Mouse (Mus musculus): Measurements from ENCODE around the gene Clec10a. TPM values are rescaled to one million over a fixed set of nuclear protein-coding genes. Genes with fewer than 3 reads are reported as not detected.
"Not testable (repeated sequence)": the region's sequence is repeated elsewhere in the genome, so short reads cannot be mapped to it uniquely, and the experiment has no call there.

Clec10a gene
- polyA plus RNA-seq, 1 experiment from 2014 or later: 1.2 TPM

DNA sequence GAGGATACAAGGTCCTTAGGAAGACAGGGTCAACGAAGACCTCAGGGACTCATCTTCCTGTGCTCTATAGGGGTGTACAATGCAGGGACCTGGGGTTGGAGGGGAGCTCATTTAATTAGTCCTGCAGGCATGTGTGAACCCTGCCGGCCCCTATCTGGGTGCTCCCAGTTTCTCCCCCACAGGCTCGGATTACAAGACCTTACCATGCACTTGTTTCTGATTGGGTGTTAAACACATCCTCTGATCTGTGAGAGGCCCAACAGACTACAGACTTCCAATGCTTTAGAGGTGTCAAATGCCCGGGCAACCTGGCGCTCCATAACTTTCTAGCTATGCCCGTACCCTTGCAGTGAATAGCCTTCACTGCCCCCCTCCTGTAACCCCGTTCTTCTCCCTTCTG, 12.1 kb downstream of the Clec10a start:
- ATAC-seq (ENCODE audit: insufficient read depth, low FRiP score, low read depth): no peak
- Histone ChIP-seq H3K9ac (no peak overlapping the region), H3K4me1 (no peaks in the 10 kb centered on the region), H3K9me3 (no peaks in the 10 kb centered on the region), H3K36me3 (no peaks in the 10 kb centered on the region), H3K4me2 (no peak overlapping the region), H3K27me3 (replicated peaks) (no peaks in the 10 kb centered on the region), H3K27ac (no peak overlapping the region), H3K4me3 (replicated peaks) (no peak overlapping the region)
- WGBS: 46% methylated on average over 7 of the region's 7 CpGs

DNA sequence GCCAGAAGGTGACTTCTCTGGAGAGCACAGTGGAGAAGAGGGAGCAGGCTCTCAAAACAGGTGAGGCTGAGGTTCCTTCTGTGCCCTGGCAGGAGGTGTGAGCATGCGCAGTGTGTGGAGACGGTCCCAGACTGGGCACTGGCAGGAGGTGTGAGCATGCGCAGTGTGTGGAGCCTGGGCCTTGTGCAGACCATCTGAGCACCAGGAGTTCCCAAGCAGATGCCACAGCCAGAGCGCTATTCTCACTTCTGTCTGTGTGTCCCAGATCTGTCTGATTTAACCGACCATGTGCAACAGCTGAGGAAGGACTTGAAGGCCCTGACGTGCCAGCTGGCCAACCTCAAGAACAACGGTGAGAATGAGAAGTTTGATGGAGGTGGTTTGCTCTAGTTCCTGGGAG, 13.5 kb downstream of the Clec10a start:
- H3K27ac ChIP-seq; ATAC-seq (ENCODE audit: insufficient read depth, low FRiP score, low read depth); H3K36me3 ChIP-seq; H3K4me1 ChIP-seq; H3K27me3 ChIP-seq (replicated peaks); H3K4me2 ChIP-seq; H3K9ac ChIP-seq; H3K4me3 ChIP-seq (replicated peaks); H3K9me3 ChIP-seq: not testable (repeated sequence)
- WGBS: 83% methylated on average over 7 of the region's 7 CpGs

DNA sequence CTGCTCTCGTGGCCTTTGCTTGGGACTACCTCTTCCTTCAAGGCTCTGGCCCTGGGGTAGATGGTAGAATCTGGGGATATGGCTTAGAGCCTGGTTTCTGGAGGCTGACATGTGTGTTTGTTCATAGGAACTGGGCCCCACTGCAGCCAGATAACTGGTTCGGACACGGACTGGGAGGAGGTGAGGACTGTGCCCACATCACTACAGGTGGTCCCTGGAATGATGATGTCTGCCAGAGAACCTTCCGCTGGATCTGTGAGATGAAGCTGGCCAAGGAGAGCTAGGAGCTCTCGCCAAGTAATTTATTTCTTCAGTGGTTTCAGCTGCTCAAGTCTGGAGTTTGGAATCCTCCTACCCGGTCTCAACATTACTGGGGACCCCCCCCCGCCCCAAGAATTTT, 14.3 kb downstream of the Clec10a start:
- no peak overlapping the region for H3K9ac ChIP-seq
- no peak for ATAC-seq (ENCODE audit: insufficient read depth, low FRiP score, low read depth)
- 68% methylated on average over 7 of the region's 7 CpGs for WGBS

DNA sequence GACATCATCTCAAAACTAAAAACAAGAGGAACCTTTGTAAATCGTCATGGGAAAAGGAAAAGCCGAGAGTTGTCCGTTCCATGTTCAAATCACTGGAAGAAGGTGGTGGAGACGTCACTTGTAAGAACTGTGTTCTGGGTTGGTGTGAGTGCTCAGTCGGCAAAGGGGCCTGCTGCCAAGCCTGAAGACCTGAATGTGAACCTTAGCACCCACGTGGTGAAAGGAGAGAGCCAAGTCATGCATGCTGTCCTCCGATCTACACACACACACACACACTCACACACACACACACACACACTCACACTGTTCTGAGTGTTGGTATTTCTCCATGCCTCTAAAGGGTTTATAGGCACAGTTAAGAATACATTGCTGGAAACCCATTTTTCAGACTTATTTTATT, 15.2 kb downstream of the Clec10a start:
- Histone ChIP-seq H3K4me2 (no peak overlapping the region), H3K36me3 (no peaks in the 10 kb centered on the region), H3K9ac (no peak overlapping the region), H3K9me3 (no peaks in the 10 kb centered on the region), H3K27me3 (replicated peaks) (no peaks in the 10 kb centered on the region), H3K27ac (no peak overlapping the region), H3K4me3 (replicated peaks) (no peak overlapping the region), H3K4me1 (no peaks in the 10 kb centered on the region)
- WGBS: 72% methylated on average over 7 of the region's 7 CpGs
- ATAC-seq (ENCODE audit: insufficient read depth, low FRiP score, low read depth): no peak

More for the DNA sequence above, 14.3 kb downstream of the Clec10a start:
- H3K9me3 ChIP-seq: no peaks in the 10 kb centered on the region
- H3K36me3 ChIP-seq: no peaks in the 10 kb centered on the region
- no peak overlapping the region for H3K27ac ChIP-seq
- no peak overlapping the region for H3K4me2 ChIP-seq
- H3K4me3 ChIP-seq (replicated peaks): no peak overlapping the region
- no peaks in the 10 kb centered on the region for H3K27me3 ChIP-seq (replicated peaks)
- H3K4me1 ChIP-seq: no peaks in the 10 kb centered on the region

GRCm38 (mm10) chr11:70171847-70172246, 15.8 kb downstream of the Clec10a start:
- H3K4me1 ChIP-seq: no peaks in the 10 kb centered on the region
- H3K9me3 ChIP-seq: no peaks in the 10 kb centered on the region
- H3K4me3 ChIP-seq (replicated peaks): no peak overlapping the region
- ATAC-seq (ENCODE audit: insufficient read depth, low FRiP score, low read depth): no peak
- H3K4me2 ChIP-seq: no peak overlapping the region
- 47% methylated on average over 3 of the region's 3 CpGs for WGBS
- H3K27me3 ChIP-seq (replicated peaks): no peaks in the 10 kb centered on the region
- H3K27ac ChIP-seq: no peak overlapping the region
- no peak overlapping the region for H3K9ac ChIP-seq
- H3K36me3 ChIP-seq: no peaks in the 10 kb centered on the region

DNA sequence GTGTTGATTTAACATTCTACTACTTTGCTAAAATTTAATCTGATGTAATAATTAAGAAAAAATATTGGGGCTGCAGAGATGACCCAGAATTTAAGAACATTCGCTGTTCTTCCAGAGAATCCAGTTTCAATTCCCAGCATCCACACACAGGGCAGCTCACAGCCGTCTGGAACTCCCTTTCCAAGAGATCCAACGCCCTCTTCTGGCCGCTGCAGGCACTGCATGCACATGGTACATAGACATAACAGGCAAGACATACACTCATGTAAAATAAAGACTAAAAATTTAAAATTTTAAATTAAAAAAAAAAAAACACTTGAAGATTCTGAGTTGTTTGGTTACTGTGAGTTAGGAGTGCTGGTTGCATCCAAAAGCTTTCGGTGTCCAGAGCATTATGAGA, 16.3 kb downstream of the Clec10a start:
- no peaks in the 10 kb centered on the region for H3K9me3 ChIP-seq
- H3K4me3 ChIP-seq (replicated peaks): no peak overlapping the region
- no peak overlapping the region for H3K27ac ChIP-seq
- H3K36me3 ChIP-seq: no peaks in the 10 kb centered on the region
- WGBS: 52% methylated on average over 5 of the region's 5 CpGs
- ATAC-seq (ENCODE audit: insufficient read depth, low FRiP score, low read depth): no peak
- no peak overlapping the region for H3K9ac ChIP-seq
- H3K27me3 ChIP-seq (replicated peaks): no peaks in the 10 kb centered on the region
- no peaks in the 10 kb centered on the region for H3K4me1 ChIP-seq
- no peak overlapping the region for H3K4me2 ChIP-seq

- 70% methylated on average over 4 of the region's 4 CpGs for WGBS
- no peak for ATAC-seq (ENCODE audit: insufficient read depth, low FRiP score, low read depth)
- Histone ChIP-seq H3K4me2 (no peak overlapping the region), H3K9ac (no peak overlapping the region), H3K27ac (no peak overlapping the region), H3K9me3 (no peaks in the 10 kb centered on the region), H3K4me3 (replicated peaks) (no peak overlapping the region), H3K36me3 (no peaks in the 10 kb centered on the region), H3K27me3 (replicated peaks) (no peaks in the 10 kb centered on the region), H3K4me1 (no peaks in the 10 kb centered on the region)
These were observed 18.5 kb downstream of the Clec10a start for GRCm38 (mm10) chr11:70174491-70174890.

- Histone ChIP-seq H3K9me3 (no peaks in the 10 kb centered on the region), H3K27ac (no peak overlapping the region), H3K27me3 (replicated peaks) (no peaks in the 10 kb centered on the region), H3K4me3 (replicated peaks) (no peak overlapping the region), H3K4me1 (no peaks in the 10 kb centered on the region), H3K9ac (no peak overlapping the region), H3K4me2 (no peak overlapping the region), H3K36me3 (no peaks in the 10 kb centered on the region)
- 68% methylated on average over 8 of the region's 8 CpGs for WGBS
- no peak for ATAC-seq (ENCODE audit: insufficient read depth, low FRiP score, low read depth)
These were observed 21.6 kb downstream of the Clec10a start for GRCm38 (mm10) chr11:70177647-70178046.

- WGBS: 83% methylated on average over 11 of the region's 11 CpGs
- no peaks in the 10 kb centered on the region for H3K36me3 ChIP-seq
- no peak overlapping the region for H3K27ac ChIP-seq
- no peak overlapping the region for H3K4me3 ChIP-seq (replicated peaks)
- no peaks in the 10 kb centered on the region for H3K9me3 ChIP-seq
- H3K9ac ChIP-seq: no peak overlapping the region
- ATAC-seq (ENCODE audit: insufficient read depth, low FRiP score, low read depth): no peak
- H3K4me1 ChIP-seq: no peaks in the 10 kb centered on the region
- H3K27me3 ChIP-seq (replicated peaks): no peaks in the 10 kb centered on the region
- H3K4me2 ChIP-seq: no peak overlapping the region
These were observed 22.3 kb downstream of the Clec10a start for GRCm38 (mm10) chr11:70178311-70178710.

- no peaks in the 10 kb centered on the region for H3K27me3 ChIP-seq (replicated peaks)
- H3K4me3 ChIP-seq (replicated peaks): no peak overlapping the region
- no peaks in the 10 kb centered on the region for H3K4me1 ChIP-seq
- H3K36me3 ChIP-seq: no peaks in the 10 kb centered on the region
- ATAC-seq (ENCODE audit: insufficient read depth, low FRiP score, low read depth): no peak
- no peaks in the 10 kb centered on the region for H3K9me3 ChIP-seq
- WGBS: 73% methylated on average over 11 of the region's 11 CpGs
- no peak overlapping the region for H3K27ac ChIP-seq
- H3K9ac ChIP-seq: no peak overlapping the region
- H3K4me2 ChIP-seq: no peak overlapping the region
These were observed 22.8 kb downstream of the Clec10a start for GRCm38 (mm10) chr11:70178756-70179155.

- H3K4me1 ChIP-seq: no peaks in the 10 kb centered on the region
- no peak overlapping the region for H3K4me2 ChIP-seq
- ATAC-seq (ENCODE audit: insufficient read depth, low FRiP score, low read depth): no peak
- H3K27me3 ChIP-seq (replicated peaks): no peaks in the 10 kb centered on the region
- no peak overlapping the region for H3K9ac ChIP-seq
- H3K27ac ChIP-seq: no peak overlapping the region
- no peaks in the 10 kb centered on the region for H3K36me3 ChIP-seq
- no peak overlapping the region for H3K4me3 ChIP-seq (replicated peaks)
- no peaks in the 10 kb centered on the region for H3K9me3 ChIP-seq
- 35% methylated on average over 14 of the region's 14 CpGs for WGBS
These were observed 23.4 kb downstream of the Clec10a start for GRCm38 (mm10) chr11:70179401-70179800.

DNA sequence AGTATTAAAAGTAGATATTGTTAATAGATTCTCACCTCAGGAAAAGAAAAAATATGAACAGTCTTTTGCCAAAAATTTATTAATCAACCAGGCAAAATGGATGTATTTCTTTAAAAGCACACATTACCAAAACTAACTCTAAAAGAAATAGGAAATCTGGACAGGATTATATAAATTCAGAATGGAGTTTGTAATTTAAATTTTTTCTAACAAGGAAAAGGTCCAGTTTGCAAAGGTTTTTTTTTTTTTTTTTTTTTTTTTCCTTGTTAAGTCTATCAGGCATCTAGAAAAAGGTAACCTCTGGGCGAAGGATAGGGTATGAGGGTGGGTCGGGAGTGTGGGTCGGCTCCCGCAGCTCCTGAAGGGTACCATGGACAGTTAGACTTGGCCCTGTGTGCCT, 24.5 kb downstream of the Clec10a start:
- WGBS: 85% methylated on average over 4 of the region's 4 CpGs
- Histone ChIP-seq H3K4me3 (replicated peaks) (no peak overlapping the region), H3K4me2 (no peak overlapping the region), H3K27ac (no peak overlapping the region), H3K27me3 (replicated peaks) (no peaks in the 10 kb centered on the region), H3K36me3 (no peaks in the 10 kb centered on the region), H3K4me1 (no peaks in the 10 kb centered on the region), H3K9ac (no peak overlapping the region), H3K9me3 (no peaks in the 10 kb centered on the region)
- no peak for ATAC-seq (ENCODE audit: insufficient read depth, low FRiP score, low read depth)

DNA sequence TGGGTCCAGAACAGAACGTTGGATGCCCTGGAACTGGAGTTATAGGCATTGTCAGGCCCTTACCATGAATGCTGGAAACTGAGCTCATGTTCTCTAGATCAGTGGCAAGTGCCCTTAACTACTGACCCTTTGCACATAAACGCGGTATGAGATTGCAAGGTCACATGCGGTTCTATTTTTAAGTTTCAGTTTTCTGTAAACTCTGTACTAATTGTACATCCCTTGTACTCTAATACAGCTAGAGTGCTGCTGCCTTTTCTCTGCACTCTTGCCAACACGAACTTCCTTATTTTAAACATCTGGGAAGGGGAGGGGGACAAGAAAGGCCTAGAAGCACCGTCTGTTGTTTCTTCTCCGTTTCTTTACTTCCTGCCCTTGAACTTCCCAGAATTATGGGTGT, 29.1 kb downstream of the Clec10a start:
- ATAC-seq (ENCODE audit: insufficient read depth, low FRiP score, low read depth): no peak
- Histone ChIP-seq H3K27ac (no peak overlapping the region), H3K36me3 (no peaks in the 10 kb centered on the region), H3K9me3 (no peaks in the 10 kb centered on the region), H3K4me3 (replicated peaks) (no peak overlapping the region), H3K9ac (no peak overlapping the region), H3K4me2 (no peak overlapping the region), H3K4me1 (no peaks in the 10 kb centered on the region), H3K27me3 (replicated peaks) (no peaks in the 10 kb centered on the region)
- WGBS: 54% methylated on average over 7 of the region's 7 CpGs

Data from stomach, embryonic 15.5 days (tissue).